Mouse (Mus musculus) hindbrain, postnatal 0 days (tissue): Measurements from ENCODE around the gene Zfp366. TPM values are rescaled to one million over a fixed set of nuclear protein-coding genes. Genes with fewer than 3 reads are reported as not detected.

ENCODE experiments used
- ATAC-seq: fragments of 200-750 bp; cut with Nextera tagmentation; 2 replicates; pipeline ENCODE4 v1.8.0; 2017; ENCODE audit warnings: mild to moderate bottlenecking, moderate TSS enrichment, moderate library complexity
- DNase-seq: peaks from one replicate; pipeline ENCODE4 v3.0.0-alpha.2; 2015; ENCODE audit warnings: low spot score
- H3K27ac ChIP-seq: fragments of 300-500 bp; sonication (generic); 2 replicates; pipeline ENCODE4 v1.5.1; 2014; ENCODE audit warnings: mild to moderate bottlenecking
- H3K27me3 ChIP-seq: fragments of 300-500 bp; sonication (generic); 2 replicates; pipeline ENCODE4 v1.6.1; 2014; ENCODE audit warnings: low read length, mixed read lengths; ENCODE audit not compliant: insufficient read depth
- H3K36me3 ChIP-seq: fragments of 300-500 bp; sonication (generic); 2 replicates; pipeline ENCODE4 v1.6.1; 2014; ENCODE audit warnings: low read length, mixed read lengths; ENCODE audit not compliant: insufficient read depth
- H3K4me1 ChIP-seq: fragments of 300-500 bp; sonication (generic); 2 replicates; pipeline ENCODE4 v1.6.1; 2014; ENCODE audit warnings: antibody characterized with exemption, low read length, mixed read lengths; ENCODE audit not compliant: insufficient read depth
- H3K4me2 ChIP-seq: fragments of 300-500 bp; sonication (generic); 2 replicates; pipeline ENCODE4 v1.6.1; 2014; ENCODE audit warnings: low read depth, mild to moderate bottlenecking, low read length, moderate library complexity, mixed read lengths
- H3K4me3 ChIP-seq: fragments of 300-500 bp; sonication (generic); 2 replicates; pipeline ENCODE4 v1.5.1; 2014; ENCODE audit warnings: low read length
- H3K9ac ChIP-seq: fragments of 300-500 bp; sonication (generic); replicated peaks from 2 replicates; pipeline ENCODE4 v1.6.1; 2014; ENCODE audit warnings: mild to moderate bottlenecking, low read length, moderate library complexity, mixed read lengths
- H3K9me3 ChIP-seq: fragments of 300-500 bp; sonication (generic); 2 replicates; pipeline ENCODE4 v1.6.1; 2016; ENCODE audit warnings: low read length, mixed read lengths
- CTCF ChIP-seq: IDR thresholded peaks from 2 replicates; pipeline ENCODE4 v1.5.1; 2016; ENCODE audit warnings: antibody characterized with exemption, control low read depth, low read depth
- WGBS: fragments of 180-500 bp; shearing (Covaris S2); extraction: QIAGEN DNeasy Blood & Tissue Kit; methylation state at CpG from one replicate; pipeline ENCODE4 v1.1.7; 2014; 5-methylcytosine and 5-hydroxymethylcytosine counted together
- polyA plus RNA-seq: library from polyadenylated mRNA; unstranded; fragments of >200 nt; fragmentation: Nextera tagmentation; extraction: Ambion mirVana; gene quantifications from 2 replicates; pipeline ENCODE4 v1.2.1, GENCODE M21; 2015
- total RNA-seq: library from RNA; depleted of rRNA; stranded (reverse); fragments of >200 nt; gene quantifications from 2 replicates; pipeline ENCODE4 v1.2.3, GENCODE M21; 2014

Zfp366 gene
- total and polyA plus RNA-seq, 2 experiments from 2014 or later, result 0.30 to 2.2 TPM

DNA sequence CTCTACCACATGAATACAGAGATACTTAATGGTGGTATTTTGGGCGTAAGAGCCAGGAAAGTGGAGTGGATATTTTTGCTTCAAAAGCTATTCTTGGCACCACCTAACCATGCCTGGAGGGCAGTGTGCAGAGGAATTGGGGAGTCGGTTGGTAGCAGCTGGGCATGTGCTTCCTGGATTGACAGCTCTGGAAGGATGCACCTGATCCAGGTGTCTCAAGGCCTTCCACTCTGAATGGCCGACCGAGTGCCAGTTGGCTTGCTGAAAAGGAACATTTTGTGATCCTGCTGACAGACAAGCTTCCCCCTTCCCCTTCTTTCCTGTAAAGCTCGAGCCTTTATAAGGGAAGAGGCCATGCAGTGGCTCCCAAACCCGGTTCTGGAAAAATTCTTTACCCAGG, 98.3 kb downstream of the Zfp366 start:
- DNase-seq, result no peak
- H3K9ac ChIP-seq, result no peak overlapping the region
- no peaks in the 10 kb centered on the region for H3K36me3 ChIP-seq
- H3K4me2 ChIP-seq, result no peak overlapping the region
- H3K4me1 ChIP-seq, result peaks cover 27% of the 10 kb centered on the region
- no peak overlapping the region for H3K4me3 ChIP-seq
- no peak for TF ChIP-seq CTCF
- 49% methylated on average over 6 of the region's 6 CpGs for WGBS
- no peaks in the 10 kb centered on the region for H3K9me3 ChIP-seq
- ATAC-seq, result no peak
- peak overlapping the region; percentile 81 for H3K27ac ChIP-seq
- no peaks in the 10 kb centered on the region for H3K27me3 ChIP-seq

DNA sequence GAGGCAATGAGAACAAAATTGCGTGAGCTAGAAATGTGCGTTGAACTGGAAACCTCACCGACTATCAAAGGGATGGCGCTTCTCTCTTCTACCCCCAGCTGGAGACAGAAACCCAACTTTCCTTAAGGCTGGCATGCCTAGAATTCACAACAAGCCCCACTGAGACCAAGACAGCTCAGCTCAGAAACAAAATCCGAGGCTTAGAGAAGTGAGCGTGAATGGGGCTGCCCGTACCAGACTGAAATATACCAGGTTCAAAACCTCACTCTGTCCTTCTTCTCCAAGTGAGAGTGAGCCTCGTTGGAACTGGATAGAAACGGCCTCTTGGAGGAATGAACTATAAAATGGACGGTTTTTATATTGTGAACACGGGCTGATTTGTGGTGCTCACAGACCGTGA, 99.3 kb downstream of the Zfp366 start:
- DNase-seq (no peak), ATAC-seq (no peak)
- H3K36me3 ChIP-seq, result no peaks in the 10 kb centered on the region
- peak overlapping the region; percentile 16; the same call in 1 of the 2 replicates for H3K4me2 ChIP-seq
- no peaks in the 10 kb centered on the region for H3K9me3 ChIP-seq
- peaks cover 27% of the 10 kb centered on the region for H3K4me1 ChIP-seq
- no peak for TF ChIP-seq CTCF
- peak overlapping the region; percentile 81 for H3K27ac ChIP-seq
- H3K4me3 ChIP-seq, result no peak overlapping the region
- H3K27me3 ChIP-seq, result no peaks in the 10 kb centered on the region
- WGBS, result 27% methylated on average over 12 of the region's 12 CpGs
- no peak overlapping the region for H3K9ac ChIP-seq

DNA sequence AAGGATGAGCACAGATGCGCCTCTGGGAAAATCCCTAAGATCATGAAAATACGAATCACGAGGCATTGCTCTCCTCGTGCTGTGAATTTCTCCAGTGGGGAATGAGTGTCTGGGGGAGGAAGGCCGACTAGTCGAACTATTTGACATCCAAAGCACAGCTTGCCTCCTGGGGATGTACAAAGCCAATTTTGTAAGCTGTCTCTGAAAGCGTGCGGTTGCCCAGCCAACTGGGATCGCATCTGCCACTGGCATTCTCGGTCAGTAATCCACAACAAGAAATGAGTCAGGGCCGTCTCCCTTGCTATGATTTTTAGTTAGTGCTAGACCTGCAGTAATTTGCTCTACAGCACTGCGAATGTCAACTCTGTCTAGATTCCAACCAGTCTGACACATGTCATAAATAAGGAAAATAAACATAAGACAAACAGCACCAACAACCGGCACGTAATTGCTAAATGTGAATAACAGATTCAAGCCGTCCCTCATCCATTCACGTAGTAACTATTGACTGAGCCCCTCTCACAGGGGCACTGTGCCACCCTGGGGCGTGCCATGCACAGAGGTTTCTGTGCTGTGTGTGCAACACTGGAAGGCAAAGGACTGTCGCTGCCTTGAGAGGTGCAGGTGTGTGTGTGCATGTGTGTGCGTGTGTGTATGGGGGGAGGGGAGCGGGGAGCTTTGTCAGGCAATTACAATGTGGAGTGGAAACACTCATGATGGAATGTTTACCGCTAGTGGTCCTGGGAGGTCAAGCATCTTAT, 100.0 kb downstream of the Zfp366 start:
- Histone ChIP-seq H3K9ac (no peak overlapping the region), H3K27me3 (no peaks in the 10 kb centered on the region), H3K4me3 (no peak overlapping the region), H3K27ac (peak overlapping the region; percentile 81), H3K4me1 (peaks cover 27% of the 10 kb centered on the region), H3K9me3 (no peaks in the 10 kb centered on the region), H3K4me2 (peak overlapping the region; percentile 16; the same call in 1 of the 2 replicates), H3K36me3 (no peaks in the 10 kb centered on the region)
- DNase-seq (peak; percentile 93), ATAC-seq (peak; percentile 93)
- no peak for TF ChIP-seq CTCF
- 22% methylated on average over 21 of the region's 21 CpGs for WGBS

DNA sequence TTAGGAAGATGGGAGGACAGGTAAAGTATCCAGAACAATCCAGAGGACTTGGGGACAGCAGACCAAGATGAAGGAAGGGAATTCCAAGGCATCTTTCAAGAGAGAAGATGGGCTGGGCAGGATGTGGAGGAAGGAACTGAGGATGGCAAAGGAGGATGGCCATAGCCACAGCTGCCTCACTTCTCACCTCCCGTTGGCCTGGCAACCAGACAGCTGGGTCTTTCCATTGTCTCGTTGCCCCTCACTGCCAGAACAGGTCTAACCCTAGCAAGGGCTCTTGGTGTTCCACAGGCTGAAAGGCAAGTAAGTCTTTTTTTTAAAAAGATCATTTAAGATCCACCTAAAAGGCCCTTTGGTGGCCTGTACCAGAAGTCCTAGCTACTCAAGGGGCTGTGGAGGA, 100.6 kb downstream of the Zfp366 start:
- Histone ChIP-seq H3K4me1 (peaks cover 27% of the 10 kb centered on the region), H3K9me3 (no peaks in the 10 kb centered on the region), H3K27ac (peak overlapping the region; percentile 81), H3K27me3 (no peaks in the 10 kb centered on the region), H3K36me3 (no peaks in the 10 kb centered on the region), H3K4me2 (no peak overlapping the region), H3K4me3 (no peak overlapping the region), H3K9ac (no peak overlapping the region)
- DNase-seq, result no peak
- no peak for TF ChIP-seq CTCF
- WGBS, result 43% methylated on average over 2 of the region's 2 CpGs
- no peak for ATAC-seq

DNA sequence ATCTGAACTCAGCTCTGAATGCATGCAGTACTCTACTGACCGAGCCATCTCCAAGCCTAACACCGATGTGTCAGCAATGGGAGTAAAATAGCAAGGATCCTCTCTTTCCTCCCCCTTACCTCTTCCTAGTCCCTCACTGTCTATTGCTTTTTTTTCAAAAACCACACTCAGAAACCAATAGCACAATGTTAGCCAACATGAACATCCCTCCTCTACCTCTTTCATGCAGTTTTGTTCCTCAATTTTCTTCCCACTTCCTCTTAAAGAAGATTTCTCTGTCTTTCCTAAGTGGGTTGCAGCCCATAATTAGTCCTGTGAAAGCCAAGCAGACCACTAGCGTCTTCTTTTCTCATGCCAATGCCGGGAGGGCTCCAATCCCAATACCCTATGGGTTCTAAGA, 102.6 kb downstream of the Zfp366 start:
- Histone ChIP-seq H3K4me3 (no peak overlapping the region), H3K36me3 (no peaks in the 10 kb centered on the region), H3K4me2 (no peak overlapping the region), H3K27me3 (no peaks in the 10 kb centered on the region), H3K9ac (no peak overlapping the region), H3K9me3 (no peaks in the 10 kb centered on the region), H3K4me1 (peaks cover 27% of the 10 kb centered on the region), H3K27ac (no peak overlapping the region)
- WGBS, result 89% methylated on average over 4 of the region's 4 CpGs
- TF ChIP-seq CTCF, result no peak
- no peak for ATAC-seq
- no peak for DNase-seq

DNA sequence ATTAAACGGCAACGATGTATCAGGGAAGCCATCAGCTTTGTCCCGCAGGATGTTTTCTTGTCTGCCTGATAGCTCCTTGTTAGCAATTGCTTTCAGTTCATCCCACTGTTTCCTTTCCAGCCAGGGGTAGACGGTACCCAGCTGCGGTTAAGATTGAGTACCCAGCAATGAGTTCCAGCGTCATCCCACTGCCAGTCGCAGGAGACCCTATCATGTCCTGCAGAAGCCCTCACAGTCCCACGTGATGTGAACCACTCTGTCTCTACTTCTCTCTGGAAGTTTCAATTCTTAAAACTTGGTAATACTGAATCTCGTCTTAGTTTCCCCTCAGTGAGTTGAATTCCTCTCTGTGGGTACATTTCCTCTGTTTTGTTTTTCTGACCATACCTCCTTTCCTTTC, 103.2 kb downstream of the Zfp366 start:
- Histone ChIP-seq H3K4me3 (no peak overlapping the region), H3K9me3 (no peaks in the 10 kb centered on the region), H3K27ac (no peak overlapping the region), H3K36me3 (no peaks in the 10 kb centered on the region), H3K4me2 (no peak overlapping the region), H3K4me1 (peaks cover 27% of the 10 kb centered on the region), H3K9ac (no peak overlapping the region), H3K27me3 (no peaks in the 10 kb centered on the region)
- TF ChIP-seq CTCF, result no peak
- WGBS, result 84% methylated on average over 9 of the region's 9 CpGs
- no peak for ATAC-seq
- no peak for DNase-seq

DNA sequence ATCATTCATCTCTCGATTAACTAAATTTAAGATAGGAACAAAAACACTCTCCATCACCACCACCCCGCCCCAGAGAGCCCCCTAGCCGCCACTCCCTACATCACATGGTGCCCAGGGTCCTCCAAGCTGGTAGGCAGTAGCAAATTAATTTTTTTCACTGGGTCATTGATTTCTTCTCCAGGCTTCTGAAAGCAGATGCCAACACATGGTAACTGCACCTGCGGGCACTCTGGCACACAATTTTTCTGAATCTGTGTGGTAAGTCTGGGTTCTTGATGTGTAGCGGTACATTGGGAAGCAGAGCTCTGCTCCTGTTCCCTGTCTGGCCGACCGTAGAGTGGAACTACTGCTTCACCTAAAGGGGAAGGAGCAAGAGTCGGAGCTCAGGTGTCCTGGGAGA, 106.1 kb downstream of the Zfp366 start:
- H3K27ac ChIP-seq, result no peak overlapping the region
- H3K36me3 ChIP-seq, result no peaks in the 10 kb centered on the region
- DNase-seq, result no peak
- H3K4me2 ChIP-seq, result no peak overlapping the region
- no peaks in the 10 kb centered on the region for H3K4me1 ChIP-seq
- ATAC-seq, result no peak
- H3K9me3 ChIP-seq, result no peaks in the 10 kb centered on the region
- H3K9ac ChIP-seq, result no peak overlapping the region
- 91% methylated on average over 8 of the region's 8 CpGs for WGBS
- no peak overlapping the region for H3K4me3 ChIP-seq
- TF ChIP-seq CTCF, result no peak
- no peaks in the 10 kb centered on the region for H3K27me3 ChIP-seq
